Mouse (Mus musculus): ENCODE data around the gene Aes. TPM values are rescaled to one million over a fixed set of nuclear protein-coding genes. Genes with fewer than 3 reads are reported as not detected.

Aes gene
- polyA plus RNA-seq, 2 experiments = 134 to 139 TPM

GRCm38 (mm10) chr10:81519227-81519977, 39.9 kb upstream of the Aes start:
- H3K9ac ChIP-seq (replicated peaks) = no peak overlapping the region
- peak; percentile 78 for ATAC-seq (ENCODE audit: insufficient read depth)

GRCm38 (mm10) chr10:81519978-81520365, 39.3 kb upstream of the Aes start:
- ATAC-seq (ENCODE audit: insufficient read depth) (no peak), DNase-seq (ENCODE audit: low read depth in 3 of 3, low spot score in 3 of 3) (no peak)
- no peak overlapping the region for H3K9ac ChIP-seq (replicated peaks)
- no peak overlapping the region for H3K27ac ChIP-seq
- no peak overlapping the region for H3K4me3 ChIP-seq (ENCODE audit: insufficient read depth in 1 of 2, low read depth in 2 of 2, low read length in 2 of 2)
- H3K4me1 ChIP-seq (replicated peaks; ENCODE audit: control insufficient read depth in 2 of 2, insufficient read depth in 2 of 2, low read length in 1 of 2) = peaks cover 25 to 43% of the 10 kb centered on the region in 2 experiments
- no peak for TF ChIP-seq EP300 (IDR thresholded peaks at IDR 0.05; ENCODE audit: low read depth)
- no peak for TF ChIP-seq CTCF (IDR thresholded peaks at IDR 0.05; ENCODE audit: low read depth)
- no peaks in the 10 kb centered on the region for H3K27me3 ChIP-seq (ENCODE audit: control insufficient read depth, insufficient read depth, low read length)
- 21% methylated on average over 3 of the region's 3 CpGs for WGBS (ENCODE audit: insufficient replicate concordance)
- H3K4me2 ChIP-seq (ENCODE audit: low read depth) = no peak overlapping the region; the same call in 1 of the 2 replicates
- no peaks in the 10 kb centered on the region for H3K36me3 ChIP-seq (replicated peaks; ENCODE audit: control insufficient read depth, insufficient read depth, low read depth)
- H3K9me3 ChIP-seq (ENCODE audit: control insufficient read depth, low read length) = no peaks in the 10 kb centered on the region

More at GRCm38 (mm10) chr10:81519227-81519977, 39.9 kb upstream of the Aes start:
- 6% methylated on average over 6 of the region's 6 CpGs for WGBS (ENCODE audit: insufficient replicate concordance)
- peaks cover 22 to 37% of the 10 kb centered on the region in 2 experiments for H3K4me1 ChIP-seq (replicated peaks; ENCODE audit: control insufficient read depth in 2 of 2, insufficient read depth in 2 of 2, low read length in 1 of 2)
- no peak overlapping the region for H3K4me3 ChIP-seq (ENCODE audit: insufficient read depth in 1 of 2, low read depth in 2 of 2, low read length in 2 of 2)
- peak overlapping the region; percentile 38 for H3K27ac ChIP-seq
- no peaks in the 10 kb centered on the region for H3K27me3 ChIP-seq (ENCODE audit: control insufficient read depth, insufficient read depth, low read length)
- H3K36me3 ChIP-seq (replicated peaks; ENCODE audit: control insufficient read depth, insufficient read depth, low read depth) = no peaks in the 10 kb centered on the region
- no peaks in the 10 kb centered on the region for H3K9me3 ChIP-seq (ENCODE audit: control insufficient read depth, low read length)
- no peak overlapping the region; the same call in 1 of the 2 replicates for H3K4me2 ChIP-seq (ENCODE audit: low read depth)
- DNase-seq (ENCODE audit: low read depth in 3 of 3, low spot score in 3 of 3) = peak in 1 of 3 experiments; percentile 47
- TF ChIP-seq CTCF (IDR thresholded peaks at IDR 0.05; ENCODE audit: low read depth) (no peak), EP300 (IDR thresholded peaks at IDR 0.05; ENCODE audit: low read depth) (peak; percentile 78)

- 25% methylated on average over 6 of the region's 6 CpGs for whole genome bisulfite sequencing (ENCODE audit: insufficient replicate concordance)
- ATAC-seq (ENCODE audit: insufficient read depth) (no peak), DNase-seq (ENCODE audit: low read depth in 3 of 3, low spot score in 3 of 3) (no peak)
- Histone ChIP-seq H3K4me3 (ENCODE audit: insufficient read depth in 1 of 2, low read depth in 2 of 2, low read length in 2 of 2) (peak overlapping the region; percentile 17 to 49), H3K4me1 (replicated peaks; ENCODE audit: control insufficient read depth in 2 of 2, insufficient read depth in 2 of 2, low read length in 1 of 2) (peaks cover 25 to 36% of the 10 kb centered on the region in 2 experiments), H3K27ac (no peak overlapping the region), H3K4me2 (ENCODE audit: low read depth) (peak overlapping the region; percentile 69), H3K27me3 (ENCODE audit: control insufficient read depth, insufficient read depth, low read length) (no peaks in the 10 kb centered on the region), H3K9ac (replicated peaks) (peak overlapping the region; percentile 53; the same call in 1 of the 2 replicates), H3K9me3 (ENCODE audit: control insufficient read depth, low read length) (no peaks in the 10 kb centered on the region), H3K36me3 (replicated peaks; ENCODE audit: control insufficient read depth, insufficient read depth, low read depth) (no peaks in the 10 kb centered on the region)
- no peak for TF ChIP-seq CTCF (IDR thresholded peaks at IDR 0.05; ENCODE audit: low read depth)
- no peak for TF ChIP-seq EP300 (IDR thresholded peaks at IDR 0.05; ENCODE audit: low read depth)
Observed at GRCm38 (mm10) chr10:81523142-81523541, 36.1 kb upstream of the Aes start.

GRCm38 (mm10) chr10:81523570-81523969, 35.7 kb upstream of the Aes start:
- peaks cover 25 to 31% of the 10 kb centered on the region in 2 experiments for H3K4me1 ChIP-seq (replicated peaks; ENCODE audit: control insufficient read depth in 2 of 2, insufficient read depth in 2 of 2, low read length in 1 of 2)
- H3K9ac ChIP-seq (replicated peaks) = peak overlapping the region; percentile 53
- H3K27ac ChIP-seq = peak overlapping the region; percentile 24; the same call in 1 of the 2 replicates
- H3K36me3 ChIP-seq (replicated peaks; ENCODE audit: control insufficient read depth, insufficient read depth, low read depth) = no peaks in the 10 kb centered on the region
- DNase-seq (ENCODE audit: low read depth in 3 of 3, low spot score in 3 of 3) (no peak), ATAC-seq (ENCODE audit: insufficient read depth) (peak; percentile 18; the same call in 1 of the 2 replicates)
- peak overlapping the region; percentile 17 to 49 for H3K4me3 ChIP-seq (ENCODE audit: insufficient read depth in 1 of 2, low read depth in 2 of 2, low read length in 2 of 2)
- TF ChIP-seq CTCF (IDR thresholded peaks at IDR 0.05; ENCODE audit: low read depth) = no peak
- TF ChIP-seq EP300 (IDR thresholded peaks at IDR 0.05; ENCODE audit: low read depth) = no peak
- H3K4me2 ChIP-seq (ENCODE audit: low read depth) = peak overlapping the region; percentile 69
- 3% methylated on average over 19 of the region's 19 CpGs for WGBS (ENCODE audit: insufficient replicate concordance)
- H3K9me3 ChIP-seq (ENCODE audit: control insufficient read depth, low read length) = no peaks in the 10 kb centered on the region
- no peaks in the 10 kb centered on the region for H3K27me3 ChIP-seq (ENCODE audit: control insufficient read depth, insufficient read depth, low read length)

- Histone ChIP-seq H3K27ac (peak within 1 kb of the TSS; percentile 24; the same call in 1 of the 2 replicates), H3K4me3 (ENCODE audit: insufficient read depth in 1 of 2, low read depth in 2 of 2, low read length in 2 of 2) (peak within 1 kb of the TSS; percentile 17 to 49), H3K9me3 (ENCODE audit: control insufficient read depth, low read length) (no peaks in the 10 kb centered on the region), H3K27me3 (ENCODE audit: control insufficient read depth, insufficient read depth, low read length) (no peaks in the 10 kb centered on the region), H3K36me3 (replicated peaks; ENCODE audit: control insufficient read depth, insufficient read depth, low read depth) (no peaks in the 10 kb centered on the region), H3K9ac (replicated peaks) (peak within 1 kb of the TSS; percentile 53), H3K4me2 (ENCODE audit: low read depth) (peak within 1 kb of the TSS; percentile 69), H3K4me1 (replicated peaks; ENCODE audit: control insufficient read depth in 2 of 2, insufficient read depth in 2 of 2, low read length in 1 of 2) (peaks cover 19 to 26% of the 10 kb centered on the region in 2 experiments)
- DNase-seq (ENCODE audit: low read depth in 3 of 3, low spot score in 3 of 3) (no peak), ATAC-seq (ENCODE audit: insufficient read depth) (peak; percentile 57)
- TF ChIP-seq EP300 (IDR thresholded peaks at IDR 0.05; ENCODE audit: low read depth) = no peak
- TF ChIP-seq CTCF (IDR thresholded peaks at IDR 0.05; ENCODE audit: low read depth) = 0 out of 2 replicates have a peak, but pooled peaks have one; percentile 14
- 4% methylated on average over 9 of the region's 9 CpGs for WGBS (ENCODE audit: insufficient replicate concordance)
Observed at GRCm38 (mm10) chr10:81524051-81524605, 35.2 kb upstream of the Aes start, which contains the start of gene Gna15. Gene Gna15, minus strand, starts transcription at chr10:81524225.
